Mouse (Mus musculus) E14TG2a.4 (cell line): ENCODE measurements around the gene Atn1.
A peak's percentile ranks its signal among the peaks of the same experiment; 100 is the strongest.

Experiments
- H3K27me3 ChIP-seq: 2 replicates; pipeline ENCODE4 v1.6.1; 2014; ENCODE audit warnings: low read length, control low read depth; ENCODE audit not compliant: insufficient read depth
- H3K36me3 ChIP-seq: 2 replicates; pipeline ENCODE4 v1.6.1; 2014; ENCODE audit warnings: low read length, control low read depth; ENCODE audit not compliant: insufficient read depth
- H3K4me1 ChIP-seq: replicated peaks from 2 replicates; pipeline ENCODE4 v1.6.1; 2014; ENCODE audit warnings: low read depth, low read length, control low read depth
- H3K4me3 ChIP-seq: replicated peaks from 2 replicates; pipeline ENCODE4 v1.5.1; 2014; ENCODE audit warnings: mild to moderate bottlenecking, low read length
- H3K9me3 ChIP-seq: 2 replicates; pipeline ENCODE4 v1.6.1; 2014; ENCODE audit warnings: low read length, control low read depth
- CTCF ChIP-seq: conservative IDR thresholded peaks from 2 replicates; pipeline ENCODE4 v1.5.1; 2014; ENCODE audit warnings: low read length
- NANOG ChIP-seq: IDR thresholded peaks from 2 replicates; pipeline ENCODE4 v1.6.1; 2014; ENCODE audit warnings: borderline replicate concordance, low read length, mixed read lengths
- POU5F1 ChIP-seq: IDR thresholded peaks from 2 replicates; pipeline ENCODE4 v1.6.1; 2014; ENCODE audit warnings: low read length, borderline replicate concordance

Gene Atn1

DNA sequence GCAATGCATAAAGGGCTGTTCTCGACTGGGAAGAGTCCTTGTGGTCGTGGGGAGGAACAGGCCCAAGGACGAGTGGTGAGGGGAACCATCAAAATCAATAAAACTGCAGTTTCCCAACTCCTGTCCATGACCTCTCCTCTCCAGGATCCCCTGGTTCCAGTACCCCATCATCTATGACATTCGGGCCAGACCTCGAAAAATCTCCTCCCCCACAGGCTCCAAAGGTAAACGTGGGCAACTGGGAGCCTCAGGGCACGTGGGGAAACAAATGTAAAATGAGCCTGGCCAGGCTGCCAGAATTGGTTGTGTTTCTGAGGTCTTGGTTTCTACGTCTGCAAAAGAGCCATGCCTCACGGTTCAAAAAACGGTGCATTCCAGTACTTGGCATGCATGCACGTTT lies 43.4 kb downstream of the Atn1 start:
- H3K4me1 ChIP-seq: peaks cover 83% of the 10 kb centered on the region
- no peaks in the 10 kb centered on the region for H3K9me3 ChIP-seq
- H3K27me3 ChIP-seq: no peaks in the 10 kb centered on the region
- no peak for TF ChIP-seq CTCF
- no peak for TF ChIP-seq POU5F1
- no peak for TF ChIP-seq NANOG
- H3K4me3 ChIP-seq: peak overlapping the region; percentile 100
- peaks cover 78% of the 10 kb centered on the region for H3K36me3 ChIP-seq

GRCm38 (mm10) chr6:124711824-124712782 lies 44.2 kb downstream of the Atn1 start, which contains the start of the genes Emg1 and Phb2:
Emg1 (minus strand) TSS chr6:124712178.
Phb2 (plus strand) TSS chr6:124712336.
- TF ChIP-seq POU5F1 (no peak), CTCF (no peak), NANOG (no peak)
- Histone ChIP-seq H3K27me3 (no peaks in the 10 kb centered on the region), H3K36me3 (peaks cover 80% of the 10 kb centered on the region), H3K4me1 (peaks cover 83% of the 10 kb centered on the region), H3K9me3 (no peaks in the 10 kb centered on the region), H3K4me3 (peak within 1 kb of the TSS; percentile 100)

DNA sequence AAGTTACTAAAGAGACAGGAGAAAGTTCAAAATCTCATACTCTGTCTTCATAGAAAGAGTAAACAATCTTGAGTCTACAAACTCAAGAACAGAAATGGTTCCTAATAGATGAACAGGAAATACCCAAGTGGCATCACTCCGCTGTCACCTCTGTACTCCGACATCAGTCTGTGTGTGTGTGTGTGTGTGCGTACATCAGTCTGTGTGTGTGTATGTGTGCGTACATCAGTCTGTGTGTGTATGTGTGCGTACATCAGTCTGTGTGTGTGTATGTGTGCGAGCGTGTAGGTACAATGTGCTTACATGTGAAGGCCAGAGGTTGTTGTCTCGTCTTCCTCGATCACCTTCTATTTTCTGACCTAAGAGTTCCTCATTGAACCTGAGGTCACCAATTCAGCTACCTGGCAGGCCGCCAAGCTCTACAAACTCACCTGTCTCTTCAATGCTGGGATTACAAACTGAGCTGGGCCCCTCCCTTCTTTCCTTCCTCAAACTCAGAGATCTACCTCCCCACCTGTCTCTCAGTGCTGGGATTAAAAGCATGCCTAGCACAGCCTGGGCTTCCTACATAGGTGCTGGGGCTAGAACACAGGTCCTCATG lies 47.9 kb downstream of the Atn1 start:
- H3K4me3 ChIP-seq: no peak overlapping the region
- peaks cover 80% of the 10 kb centered on the region for H3K4me1 ChIP-seq
- H3K27me3 ChIP-seq: no peaks in the 10 kb centered on the region
- TF ChIP-seq CTCF: no peak
- H3K9me3 ChIP-seq: no peaks in the 10 kb centered on the region
- H3K36me3 ChIP-seq: peaks cover 80% of the 10 kb centered on the region

- Histone ChIP-seq H3K36me3 (peaks cover 97% of the 10 kb centered on the region), H3K4me1 (peaks cover 96% of the 10 kb centered on the region), H3K27me3 (no peaks in the 10 kb centered on the region), H3K4me3 (no peak overlapping the region), H3K9me3 (no peaks in the 10 kb centered on the region)
- no peak for TF ChIP-seq POU5F1
- no peak for TF ChIP-seq NANOG
- TF ChIP-seq CTCF: no peak
Measured at GRCm38 (mm10) chr6:124706061-124706627, 50.2 kb downstream of the Atn1 start.

- no peaks in the 10 kb centered on the region for H3K27me3 ChIP-seq
- no peaks in the 10 kb centered on the region for H3K9me3 ChIP-seq
- H3K4me1 ChIP-seq: peaks cover 97% of the 10 kb centered on the region
- H3K36me3 ChIP-seq: peaks cover 100% of the 10 kb centered on the region
- TF ChIP-seq NANOG (no peak), POU5F1 (no peak), CTCF (no peak)
- no peak overlapping the region for H3K4me3 ChIP-seq
Measured at GRCm38 (mm10) chr6:124704417-124704816, 51.9 kb downstream of the Atn1 start.

DNA sequence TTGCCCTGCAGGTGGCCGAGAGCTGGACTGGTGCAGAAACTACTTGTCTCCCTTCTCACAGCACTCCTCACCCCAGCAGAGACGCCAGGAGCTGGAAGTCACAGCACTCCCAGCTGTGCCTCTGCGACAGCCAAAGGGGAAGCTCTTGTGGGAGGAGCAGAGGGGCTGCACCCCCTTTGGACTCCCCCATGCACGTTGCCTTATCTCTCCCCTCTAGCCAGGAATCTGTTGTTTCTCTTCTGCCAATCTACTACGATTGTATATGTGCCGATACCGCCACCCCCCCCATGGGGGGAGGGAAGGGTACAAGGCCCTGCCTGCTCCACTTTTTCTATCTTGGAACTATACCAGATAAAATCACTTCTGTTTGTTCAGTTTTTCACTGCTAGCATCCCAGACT lies 52.5 kb downstream of the Atn1 start:
- Histone ChIP-seq H3K4me3 (no peak overlapping the region), H3K27me3 (no peaks in the 10 kb centered on the region), H3K9me3 (no peaks in the 10 kb centered on the region), H3K36me3 (peaks cover 100% of the 10 kb centered on the region), H3K4me1 (peaks cover 97% of the 10 kb centered on the region)
- TF ChIP-seq NANOG: no peak
- TF ChIP-seq POU5F1: no peak
- no peak for TF ChIP-seq CTCF

DNA sequence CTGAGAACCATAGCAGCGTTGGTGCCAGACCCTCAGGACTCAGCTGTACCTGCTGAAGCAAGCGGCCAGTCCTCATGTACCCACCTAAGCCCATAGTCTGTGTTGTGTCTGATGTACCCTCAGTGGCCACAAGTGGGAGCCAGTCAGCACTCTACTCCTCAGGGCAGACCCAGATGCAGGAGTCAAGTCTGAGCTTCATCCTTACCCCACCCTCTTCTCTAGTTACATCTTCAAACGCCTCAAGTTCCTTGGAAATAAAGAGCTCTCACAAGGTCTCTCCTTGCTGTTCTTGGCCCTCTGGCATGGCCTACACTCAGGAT lies 53.6 kb downstream of the Atn1 start:
- peak; percentile 90 for TF ChIP-seq CTCF
- TF ChIP-seq NANOG: no peak
- peaks cover 90% of the 10 kb centered on the region for H3K4me1 ChIP-seq
- H3K9me3 ChIP-seq: no peaks in the 10 kb centered on the region
- H3K27me3 ChIP-seq: no peaks in the 10 kb centered on the region
- H3K4me3 ChIP-seq: no peak overlapping the region
- peaks cover 100% of the 10 kb centered on the region for H3K36me3 ChIP-seq

DNA sequence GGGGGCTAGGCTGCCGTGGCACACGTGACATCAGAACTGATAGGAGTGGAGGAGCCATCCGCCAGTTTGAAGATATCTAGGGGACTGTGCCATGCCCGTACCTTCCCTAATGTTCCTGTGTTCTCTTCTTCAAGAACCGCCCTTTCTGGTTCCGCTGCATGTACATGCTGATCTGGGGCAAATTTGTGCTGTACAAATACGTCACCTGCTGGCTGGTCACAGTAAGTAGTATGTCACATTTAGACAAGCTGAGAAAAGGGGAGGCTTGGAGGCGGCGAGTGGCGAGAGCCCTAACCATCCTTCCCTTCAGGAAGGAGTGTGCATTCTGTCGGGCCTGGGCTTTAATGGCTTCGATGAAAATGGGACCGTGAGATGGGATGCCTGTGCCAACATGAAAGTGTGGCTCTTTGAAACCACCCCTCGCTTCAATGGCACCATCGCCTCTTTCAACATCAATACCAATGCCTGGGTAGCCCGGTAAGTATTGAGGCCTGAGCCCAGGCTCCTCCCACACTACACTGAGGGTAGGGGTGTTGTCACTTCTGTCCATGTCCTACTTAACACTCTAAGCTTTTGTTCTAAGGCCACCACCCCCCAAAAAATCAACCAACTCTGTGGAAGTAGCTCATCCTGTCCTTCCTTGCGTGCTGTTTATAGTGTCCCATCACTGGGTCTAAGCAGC lies 54.1 kb downstream of the Atn1 start:
- TF ChIP-seq POU5F1 (no peak), CTCF (no peak), NANOG (no peak)
- Histone ChIP-seq H3K27me3 (no peaks in the 10 kb centered on the region), H3K9me3 (no peaks in the 10 kb centered on the region), H3K4me1 (peaks cover 85% of the 10 kb centered on the region), H3K4me3 (0 out of 2 replicates have a peak overlapping the region, but pooled peaks have one; percentile 2), H3K36me3 (peaks cover 100% of the 10 kb centered on the region)
